Mouse (Mus musculus): ENCODE measurements around the gene Rhbdd1.

Rhbdd1 gene

GRCm38 (mm10) chr1:82316111-82316745 is at the start of gene Rhbdd1:
Rhbdd1 (plus strand) TSS chr1:82316452.
- peak; percentile 95 to 96 for DNase-seq (ENCODE audit: low spot score in 2 of 2)

GRCm38 (mm10) chr1:82267547-82267946 is 48.7 kb upstream of the Rhbdd1 start:
- no peak for DNase-seq (ENCODE audit: low spot score in 2 of 2)

GRCm38 (mm10) chr1:82272231-82272630 is 44.0 kb upstream of the Rhbdd1 start:
- no peak for DNase-seq (ENCODE audit: low spot score in 2 of 2)

- DNase-seq (ENCODE audit: low spot score in 2 of 2), result no peak
Measured at GRCm38 (mm10) chr1:82273529-82273928, 42.7 kb upstream of the Rhbdd1 start.

GRCm38 (mm10) chr1:82274361-82274760 is 41.9 kb upstream of the Rhbdd1 start:
- DNase-seq (ENCODE audit: low spot score in 2 of 2), result no peak

GRCm38 (mm10) chr1:82279768-82280167 is 36.5 kb upstream of the Rhbdd1 start:
- DNase-seq (ENCODE audit: low spot score in 2 of 2), result no peak

- no peak for DNase-seq (ENCODE audit: low spot score in 2 of 2)
Measured at GRCm38 (mm10) chr1:82281823-82282222, 34.4 kb upstream of the Rhbdd1 start.

GRCm38 (mm10) chr1:82282992-82283611 is 33.1 kb upstream of the Rhbdd1 start:
- peak; percentile 78 to 85 for DNase-seq (ENCODE audit: low spot score in 2 of 2)

- DNase-seq (ENCODE audit: low spot score in 2 of 2), result no peak
Measured at GRCm38 (mm10) chr1:82283901-82284301, 32.4 kb upstream of the Rhbdd1 start.

GRCm38 (mm10) chr1:82284403-82284802 is 31.8 kb upstream of the Rhbdd1 start:
- no peak for DNase-seq (ENCODE audit: low spot score in 2 of 2)

GRCm38 (mm10) chr1:82285461-82286189 is 30.6 kb upstream of the Rhbdd1 start:
- no peak for DNase-seq (ENCODE audit: low spot score in 2 of 2)

GRCm38 (mm10) chr1:82286190-82287051 is 29.8 kb upstream of the Rhbdd1 start:
- no peak for DNase-seq (ENCODE audit: low spot score in 2 of 2)

- peak in 1 of 2 experiments; percentile 10 for DNase-seq (ENCODE audit: low spot score in 2 of 2)
Measured at GRCm38 (mm10) chr1:82287052-82287775, 29.0 kb upstream of the Rhbdd1 start.

- no peak for DNase-seq (ENCODE audit: low spot score in 2 of 2)
Measured at GRCm38 (mm10) chr1:82287776-82288325, 28.4 kb upstream of the Rhbdd1 start.

- DNase-seq (ENCODE audit: low spot score in 2 of 2), result no peak
Measured at GRCm38 (mm10) chr1:82288421-82288990, 27.7 kb upstream of the Rhbdd1 start.

- DNase-seq (ENCODE audit: low spot score in 2 of 2), result peak in 1 of 2 experiments; percentile 25
Measured at GRCm38 (mm10) chr1:82289116-82289989, 26.9 kb upstream of the Rhbdd1 start.

- DNase-seq (ENCODE audit: low spot score in 2 of 2), result peak; percentile 63
Measured at GRCm38 (mm10) chr1:82289990-82290681, 26.1 kb upstream of the Rhbdd1 start.

GRCm38 (mm10) chr1:82290723-82291150 is 25.5 kb upstream of the Rhbdd1 start:
- DNase-seq (ENCODE audit: low spot score in 2 of 2), result peak; percentile 74 to 81

All from frontal cortex, postnatal 14 days (tissue).